Mouse (Mus musculus): Measurements from ENCODE around the gene Rybp.

The Rybp gene

GRCm38 (mm10) chr6:100220917-100221560 is 66.2 kb downstream of the Rybp start:
- no peak for DNase-seq (ENCODE audit: low spot score in 2 of 2)

GRCm38 (mm10) chr6:100219971-100220370 is 67.3 kb downstream of the Rybp start:
- no peak for DNase-seq (ENCODE audit: low spot score in 2 of 2)

DNA sequence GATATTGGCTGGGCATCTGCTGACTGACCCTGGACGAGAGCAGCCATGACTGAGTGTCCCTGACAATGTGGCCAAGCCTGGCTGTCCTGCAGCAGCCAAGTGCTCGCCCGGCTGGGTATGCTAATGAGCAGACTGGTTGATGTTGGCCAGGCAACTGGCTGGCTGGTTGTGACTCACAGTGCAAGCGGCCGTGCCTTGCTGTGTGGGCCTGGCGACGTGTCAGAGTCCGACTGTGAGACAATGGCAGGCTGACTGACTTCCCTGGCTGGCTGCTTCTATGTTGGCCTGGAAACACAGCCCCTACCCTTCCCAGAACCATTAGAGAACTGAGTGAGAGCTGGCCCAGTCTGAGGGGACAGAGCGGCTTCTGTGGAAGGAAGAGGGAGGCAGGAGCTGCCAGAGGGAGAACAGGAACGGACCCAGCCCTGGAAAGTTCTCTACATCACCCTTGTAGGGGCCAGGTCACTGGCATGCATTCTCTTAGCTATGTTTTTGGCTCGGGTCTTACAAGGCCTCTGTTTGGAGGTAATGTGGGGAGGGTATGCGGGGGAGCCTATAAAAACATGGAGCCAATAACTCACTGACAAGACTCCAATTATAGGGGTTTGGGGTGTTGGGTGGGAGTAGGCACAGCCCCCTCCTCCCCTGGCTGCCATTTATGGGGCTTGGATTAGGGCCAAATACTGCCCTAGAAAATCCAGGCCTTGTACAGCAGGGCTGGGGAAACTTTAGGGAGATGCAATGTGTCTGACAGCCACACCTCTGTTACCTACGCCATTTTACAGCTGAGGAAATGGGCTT is 68.5 kb downstream of the Rybp start:
- DNase-seq (ENCODE audit: low spot score in 2 of 2) = peak; percentile 45 to 62

DNA sequence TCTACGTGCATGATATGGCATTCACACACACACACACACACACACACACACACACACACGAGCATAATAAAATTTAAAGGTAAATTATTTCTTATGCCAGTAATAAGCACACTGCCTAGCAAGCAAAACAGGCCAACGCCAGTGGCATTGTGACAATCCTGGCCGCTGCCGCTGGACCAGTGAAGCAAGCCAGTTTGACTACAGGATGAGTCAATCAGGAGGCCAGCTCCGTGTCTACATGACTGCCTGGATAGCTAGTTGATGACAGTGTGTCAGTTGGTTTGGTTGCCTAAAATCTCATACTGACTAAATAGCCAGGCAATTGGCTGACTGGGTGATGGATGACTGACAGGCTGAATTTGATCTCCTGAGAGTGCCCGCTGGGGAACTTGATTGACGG is 69.8 kb downstream of the Rybp start:
- no peak for DNase-seq (ENCODE audit: low spot score in 2 of 2)

DNA sequence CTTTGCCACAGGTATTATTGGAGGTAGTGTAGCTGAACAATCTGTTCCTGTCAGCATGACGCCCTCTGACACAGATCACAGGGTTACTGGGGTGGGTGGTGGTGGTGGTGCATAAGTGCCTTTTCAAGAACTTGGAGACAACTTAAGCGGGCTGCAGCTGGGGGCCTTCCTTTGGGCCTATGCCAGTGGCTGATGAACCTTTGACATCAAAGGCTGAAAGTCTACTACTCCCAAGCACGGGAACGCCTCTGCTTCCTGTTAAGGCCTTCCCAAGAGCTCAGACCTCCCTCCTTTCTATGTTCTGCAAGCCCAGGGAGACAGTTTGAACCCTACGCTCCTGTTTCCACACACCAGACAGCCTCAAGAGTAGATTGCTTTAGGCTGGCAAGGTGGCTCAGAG is 70.3 kb downstream of the Rybp start:
- DNase-seq (ENCODE audit: low spot score in 2 of 2) = no peak

- no peak for DNase-seq (ENCODE audit: low spot score in 2 of 2)
These were observed 71.5 kb downstream of the Rybp start for GRCm38 (mm10) chr6:100215809-100216208.

GRCm38 (mm10) chr6:100214132-100214913 is 73.0 kb downstream of the Rybp start:
- no peak for DNase-seq (ENCODE audit: low spot score in 2 of 2)

DNA sequence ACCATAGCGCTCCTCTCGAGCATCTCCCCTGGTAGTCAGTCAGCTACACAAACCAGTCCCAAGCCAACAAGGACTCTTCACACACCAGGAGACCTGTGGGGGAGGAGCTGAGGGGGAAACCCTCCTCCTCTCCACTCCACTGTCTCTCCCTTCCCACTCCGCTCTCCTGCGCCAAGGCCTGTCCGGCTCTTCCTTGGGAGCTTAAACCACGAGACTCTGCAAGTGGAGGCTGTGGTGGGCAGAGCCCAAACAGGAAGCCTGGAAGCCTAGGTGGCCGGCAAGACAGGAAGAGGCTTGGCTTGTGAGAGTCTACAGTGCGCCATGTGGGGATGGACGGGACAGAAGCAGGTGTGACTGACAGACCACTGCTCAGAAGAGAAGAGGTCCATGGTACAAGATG is 73.7 kb downstream of the Rybp start:
- no peak for DNase-seq (ENCODE audit: low spot score in 2 of 2)

GRCm38 (mm10) chr6:100212820-100213219 is 74.5 kb downstream of the Rybp start:
- DNase-seq (ENCODE audit: low spot score in 2 of 2) = no peak

GRCm38 (mm10) chr6:100211646-100212045 is 75.6 kb downstream of the Rybp start:
- no peak for DNase-seq (ENCODE audit: low spot score in 2 of 2)

GRCm38 (mm10) chr6:100210517-100210916 is 76.8 kb downstream of the Rybp start:
- no peak for DNase-seq (ENCODE audit: low spot score in 2 of 2)

GRCm38 (mm10) chr6:100206741-100207275 is 80.5 kb downstream of the Rybp start:
- DNase-seq (ENCODE audit: low spot score in 2 of 2) = no peak

GRCm38 (mm10) chr6:100206261-100206660 is 81.0 kb downstream of the Rybp start:
- DNase-seq (ENCODE audit: low spot score in 2 of 2) = no peak

DNA sequence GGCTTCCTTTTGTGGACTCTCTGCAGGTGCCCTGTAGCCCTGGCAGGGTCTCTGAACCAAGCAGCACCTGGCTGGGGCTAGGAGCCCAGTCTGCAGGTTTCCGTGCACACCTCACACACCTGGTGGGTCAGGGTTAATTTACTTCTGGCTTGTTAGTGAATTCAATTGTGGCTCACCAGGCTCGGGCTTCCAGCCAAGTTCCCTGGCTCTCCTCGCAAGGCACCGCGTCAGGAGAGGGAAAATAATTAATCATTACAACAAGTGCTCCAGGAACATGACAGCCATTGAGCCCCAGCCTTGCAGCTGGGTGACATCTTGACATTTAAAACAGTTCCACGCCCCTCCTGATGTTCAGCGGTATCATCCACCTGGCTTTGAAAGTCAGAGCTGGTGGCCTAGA is 82.8 kb downstream of the Rybp start:
- no peak for DNase-seq (ENCODE audit: low spot score in 2 of 2)

- DNase-seq (ENCODE audit: low spot score in 2 of 2) = no peak
These were observed 83.8 kb downstream of the Rybp start for GRCm38 (mm10) chr6:100203492-100203891.

- DNase-seq (ENCODE audit: low spot score in 2 of 2) = no peak
These were observed 85.2 kb downstream of the Rybp start for GRCm38 (mm10) chr6:100202091-100202490.

GRCm38 (mm10) chr6:100197102-100197501 is 90.2 kb downstream of the Rybp start:
- DNase-seq (ENCODE audit: low spot score in 2 of 2) = no peak

GRCm38 (mm10) chr6:100195870-100196409 is 91.3 kb downstream of the Rybp start:
- no peak for DNase-seq (ENCODE audit: low spot score in 2 of 2)

GRCm38 (mm10) chr6:100195091-100195490 is 92.2 kb downstream of the Rybp start:
- no peak for DNase-seq (ENCODE audit: low spot score in 2 of 2)

- DNase-seq (ENCODE audit: low spot score in 2 of 2) = no peak
These were observed 93.5 kb downstream of the Rybp start for GRCm38 (mm10) chr6:100193760-100194159.

DNA sequence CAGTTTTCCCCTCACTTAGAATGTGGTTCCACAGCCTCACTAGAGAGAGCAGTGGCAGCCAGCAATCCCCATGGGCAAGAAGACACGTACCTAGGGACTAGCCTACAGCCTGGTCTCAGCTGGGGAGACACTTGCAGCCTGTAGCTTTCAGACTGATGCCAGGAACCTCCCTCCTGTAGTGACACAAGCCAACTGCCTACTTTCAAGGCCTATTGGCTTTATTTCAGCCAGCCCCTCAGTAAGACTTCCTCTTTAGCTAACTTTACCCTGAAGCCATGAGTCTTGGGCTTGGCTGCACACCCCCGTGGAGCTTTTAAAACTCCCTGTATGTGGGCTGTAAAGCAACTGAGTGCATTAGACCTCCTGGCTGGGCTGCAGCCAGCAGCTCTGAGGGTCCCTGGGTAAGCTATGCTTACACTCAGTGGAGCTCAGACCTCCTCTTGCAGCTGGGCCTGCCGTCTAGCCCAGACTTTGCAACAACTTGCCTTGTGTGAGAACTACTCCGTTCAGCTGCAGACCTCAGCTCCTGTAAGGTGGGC is 94.5 kb downstream of the Rybp start:
- DNase-seq (ENCODE audit: low spot score in 2 of 2) = no peak
